Mouse (Mus musculus) right cerebral cortex, postnatal 10 days (tissue): ENCODE results near the gene Erbb3.

ENCODE experiments used
- DNase-seq, 2 experiments: peaks; one replicate each; pipeline ENCODE4 v3.0.0; 2021; ENCODE audit warnings: low spot score in 2 of 2

Gene Erbb3

DNA sequence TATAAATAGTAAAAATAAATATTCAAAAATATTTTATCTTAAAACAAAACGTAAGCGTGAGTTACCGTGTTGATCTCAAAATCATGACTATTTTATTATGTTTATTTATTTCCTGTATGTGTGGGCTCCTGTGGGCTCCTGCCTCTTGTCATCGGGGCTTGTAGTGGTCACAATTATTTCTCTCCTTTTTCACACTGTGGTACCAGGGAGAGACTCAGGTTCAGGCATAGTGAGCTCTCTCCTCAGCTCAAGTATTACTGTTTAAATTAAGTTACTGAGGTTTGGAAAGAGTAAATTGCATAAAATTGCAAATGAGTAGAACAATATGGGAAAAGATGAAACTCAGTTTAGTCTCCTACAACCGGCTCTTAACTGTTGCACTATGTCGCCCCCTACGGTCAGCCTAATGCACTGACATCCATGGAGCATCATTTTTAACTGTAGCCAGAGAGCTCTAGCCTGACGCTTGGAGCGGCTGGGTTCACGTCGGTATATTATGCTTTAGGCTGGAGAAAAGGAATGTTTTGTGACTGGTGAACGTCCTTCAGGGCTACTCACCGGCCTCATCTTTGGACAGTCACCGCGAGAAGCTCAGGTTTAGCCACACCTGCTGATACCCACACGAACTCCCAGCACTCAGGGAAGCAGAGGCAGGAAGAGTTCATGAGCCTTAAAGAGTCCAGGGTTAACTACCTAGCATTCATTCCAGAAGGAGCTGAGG lies 23.1 kb upstream of the Erbb3 start:
- DNase-seq = peak; percentile 87 to 90

GRCm38 (mm10) chr10:128606483-128606882 lies 17.0 kb upstream of the Erbb3 start:
- no peak for DNase-seq

DNA sequence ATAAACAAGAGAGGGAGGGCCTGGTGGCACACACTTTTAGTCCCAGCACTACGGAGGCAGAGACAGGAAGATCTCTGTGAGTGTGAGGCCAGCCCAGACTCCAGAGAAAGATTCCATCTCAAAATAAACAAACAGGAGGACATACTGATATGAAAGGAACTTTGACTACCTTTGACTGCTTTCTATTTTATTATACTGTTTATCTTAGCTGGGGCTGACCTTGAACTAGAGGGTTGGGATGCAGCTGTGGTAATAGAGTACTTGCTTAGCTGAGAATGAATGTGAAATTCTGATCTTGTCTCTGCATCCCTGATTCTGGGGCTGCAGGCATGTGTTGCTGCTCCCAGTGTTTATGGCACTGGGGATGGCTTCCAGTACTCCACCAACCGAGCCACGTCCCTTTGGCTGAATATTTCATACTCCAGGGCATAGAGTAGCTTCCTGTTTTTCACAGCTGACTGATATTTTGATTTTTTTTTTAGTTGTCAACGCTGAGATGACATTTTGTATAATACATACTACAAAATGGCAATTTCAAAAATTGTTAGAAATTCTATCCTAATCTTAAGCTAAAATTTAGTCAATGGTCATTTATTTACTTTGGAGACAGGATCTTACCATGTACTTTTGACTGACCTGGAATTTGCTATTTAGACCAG lies 13.1 kb upstream of the Erbb3 start:
- no peak for DNase-seq

GRCm38 (mm10) chr10:128601499-128601898 lies 12.0 kb upstream of the Erbb3 start:
- DNase-seq = no peak

DNA sequence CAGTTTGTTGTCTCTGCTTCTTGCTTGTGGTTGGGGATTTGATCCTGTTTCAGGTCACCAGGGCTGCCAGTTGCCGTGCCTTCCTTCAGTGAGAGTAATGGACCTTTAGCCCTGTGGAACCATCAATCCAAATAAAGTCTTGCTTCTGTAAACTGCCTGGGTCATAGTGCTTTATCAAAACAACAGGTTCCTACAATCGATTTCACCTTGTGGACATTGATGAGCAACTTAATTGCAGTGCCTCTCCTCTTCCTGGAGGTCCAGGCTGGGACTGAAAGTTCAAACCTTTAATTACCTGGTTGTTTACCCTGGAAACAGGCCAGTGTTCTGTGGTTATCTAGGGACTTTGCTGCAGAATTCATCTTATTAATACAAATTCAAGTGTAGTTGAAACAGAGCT lies 9.0 kb upstream of the Erbb3 start:
- no peak for DNase-seq

- no peak for DNase-seq
These were observed 3.3 kb upstream of the Erbb3 start for GRCm38 (mm10) chr10:128592797-128593196.

- no peak for DNase-seq
These were observed 2.0 kb upstream of the Erbb3 start for GRCm38 (mm10) chr10:128591436-128591835.

GRCm38 (mm10) chr10:128590193-128590690 lies 790 bp upstream of the Erbb3 start:
- peak in 1 of 2 experiments; percentile 59 for DNase-seq

- no peak for DNase-seq
These were observed 533 bp downstream of the Erbb3 start for GRCm38 (mm10) chr10:128588775-128589463.

DNA sequence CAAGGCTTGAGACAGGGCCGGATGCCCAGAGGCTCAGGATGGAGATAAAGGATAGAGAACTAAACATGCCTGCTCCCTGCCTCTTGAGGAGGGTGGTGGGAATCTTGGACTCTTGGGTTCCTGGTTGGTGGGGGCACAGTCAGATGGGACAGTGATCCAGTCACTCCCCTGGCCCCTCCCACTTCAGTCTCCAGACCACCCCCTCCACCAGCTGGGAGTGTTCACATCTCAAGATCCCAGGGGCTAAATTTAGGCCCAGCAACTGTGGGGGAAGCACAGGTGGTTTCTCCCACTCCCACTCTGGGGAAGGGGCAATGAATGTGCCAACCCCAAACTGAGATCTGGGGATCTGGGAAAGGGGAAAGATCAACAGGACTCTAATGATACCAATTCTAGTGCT lies 1.3 kb downstream of the Erbb3 start:
- no peak for DNase-seq

- no peak for DNase-seq
These were observed 1.8 kb downstream of the Erbb3 start for GRCm38 (mm10) chr10:128587697-128588096.

DNA sequence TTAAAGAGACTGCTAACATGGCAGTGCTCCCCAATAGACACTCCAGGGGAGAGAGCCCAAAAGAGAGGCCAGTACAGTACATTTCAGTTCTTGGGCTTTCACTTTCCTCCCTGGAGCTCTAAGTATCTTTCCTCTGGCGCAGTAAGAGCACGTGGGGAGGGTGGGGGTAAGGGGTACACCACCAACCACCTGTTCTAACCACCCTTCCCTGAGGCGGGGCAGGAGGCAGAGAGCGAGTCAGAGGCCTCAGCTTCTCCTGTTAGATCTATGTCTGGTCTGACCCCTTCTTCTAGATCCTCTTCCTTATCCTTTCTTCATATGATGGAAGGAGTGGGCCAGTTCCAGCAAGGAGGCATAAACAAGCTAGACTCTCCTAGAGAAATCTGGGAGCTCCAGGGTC lies 2.3 kb downstream of the Erbb3 start:
- no peak for DNase-seq

DNA sequence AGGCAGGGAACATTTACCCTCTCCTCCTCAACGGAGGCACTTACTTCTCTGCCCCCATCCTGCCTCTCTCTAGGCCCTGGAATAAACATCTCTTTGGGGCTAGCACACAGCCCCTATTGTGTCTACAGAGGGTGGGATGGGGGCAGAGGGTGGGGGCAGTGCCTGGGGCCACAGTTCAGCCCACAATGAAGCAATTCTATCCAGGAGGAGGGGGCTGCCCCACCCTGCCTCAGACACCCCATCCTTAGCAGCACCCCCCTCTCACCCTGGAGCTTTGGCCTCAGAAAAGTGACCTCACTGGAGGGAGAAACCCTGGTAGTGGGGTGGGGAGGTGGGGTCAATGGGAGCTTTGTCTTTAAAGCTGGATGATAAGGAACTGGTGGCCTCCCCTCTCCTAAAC lies 2.9 kb downstream of the Erbb3 start:
- no peak for DNase-seq

DNA sequence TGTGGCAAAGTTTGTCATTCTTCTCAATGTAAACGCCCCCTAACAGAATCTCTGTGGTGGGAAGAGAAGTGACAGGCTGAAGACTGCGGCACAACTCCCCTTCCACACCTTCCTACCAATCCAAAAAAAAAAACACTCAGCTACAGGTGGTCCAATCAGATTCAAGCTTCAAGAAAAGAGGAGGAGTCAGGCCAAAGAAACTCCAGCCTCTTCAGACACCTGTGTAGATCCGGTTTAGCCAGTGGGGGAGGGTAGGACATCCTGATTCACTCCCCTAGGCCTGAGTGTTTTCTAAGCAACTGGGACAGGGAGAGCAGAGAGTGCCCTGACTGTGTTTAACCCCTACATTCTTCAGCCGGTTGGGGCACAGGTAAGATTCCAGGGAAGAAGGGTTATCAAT lies 5.1 kb downstream of the Erbb3 start:
- DNase-seq = no peak

DNA sequence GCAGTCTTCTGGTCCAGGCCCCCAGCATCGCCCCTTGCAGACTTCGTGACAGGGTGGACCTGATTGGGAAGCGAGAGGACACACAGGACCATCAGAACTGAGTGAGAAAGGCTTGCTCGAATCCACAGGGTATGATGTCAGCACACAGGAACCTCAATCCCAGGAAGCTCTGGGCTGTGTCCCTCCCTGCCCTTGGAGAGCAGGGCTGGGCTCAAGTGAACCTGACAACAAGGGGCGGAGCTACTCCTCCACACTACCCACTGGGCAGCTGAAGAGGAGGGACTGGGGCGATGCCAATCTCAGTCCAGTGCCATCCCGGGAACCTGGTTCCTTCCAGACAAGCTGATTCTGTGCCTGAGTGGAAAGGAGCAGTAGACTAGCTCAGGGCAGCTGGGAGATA lies 5.8 kb downstream of the Erbb3 start:
- DNase-seq = no peak

- no peak for DNase-seq
These were observed 9.7 kb downstream of the Erbb3 start for GRCm38 (mm10) chr10:128579731-128580130.

- no peak for DNase-seq
These were observed 10.2 kb downstream of the Erbb3 start for GRCm38 (mm10) chr10:128579298-128579697.

DNA sequence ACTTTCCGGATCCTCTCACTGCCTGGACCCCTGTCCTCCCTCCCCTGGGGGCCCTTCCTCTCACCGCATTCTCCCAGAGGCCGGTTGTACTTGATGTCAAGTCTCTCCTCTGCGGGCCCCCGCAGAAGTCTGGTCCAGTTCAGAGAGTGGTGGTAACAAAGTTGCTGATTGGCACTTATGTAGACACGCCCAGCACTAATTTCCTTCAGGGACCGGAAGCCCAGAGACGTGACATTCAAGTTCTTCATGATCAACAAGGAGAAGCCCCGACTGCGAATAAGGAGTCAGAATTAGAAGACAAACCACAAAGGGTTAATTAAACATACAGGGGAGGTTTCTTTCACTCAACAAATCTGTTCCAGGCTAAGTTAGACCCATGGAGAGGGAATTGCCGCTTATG lies 11.1 kb downstream of the Erbb3 start:
- DNase-seq = no peak

- no peak for DNase-seq
These were observed 14.4 kb downstream of the Erbb3 start for GRCm38 (mm10) chr10:128575063-128575462.

GRCm38 (mm10) chr10:128565788-128566531 lies 23.5 kb downstream of the Erbb3 start, which contains the start of gene Pa2g4:
Gene Pa2g4, minus strand, starts transcription at chr10:128565987.
- DNase-seq = peak; percentile 99

DNA sequence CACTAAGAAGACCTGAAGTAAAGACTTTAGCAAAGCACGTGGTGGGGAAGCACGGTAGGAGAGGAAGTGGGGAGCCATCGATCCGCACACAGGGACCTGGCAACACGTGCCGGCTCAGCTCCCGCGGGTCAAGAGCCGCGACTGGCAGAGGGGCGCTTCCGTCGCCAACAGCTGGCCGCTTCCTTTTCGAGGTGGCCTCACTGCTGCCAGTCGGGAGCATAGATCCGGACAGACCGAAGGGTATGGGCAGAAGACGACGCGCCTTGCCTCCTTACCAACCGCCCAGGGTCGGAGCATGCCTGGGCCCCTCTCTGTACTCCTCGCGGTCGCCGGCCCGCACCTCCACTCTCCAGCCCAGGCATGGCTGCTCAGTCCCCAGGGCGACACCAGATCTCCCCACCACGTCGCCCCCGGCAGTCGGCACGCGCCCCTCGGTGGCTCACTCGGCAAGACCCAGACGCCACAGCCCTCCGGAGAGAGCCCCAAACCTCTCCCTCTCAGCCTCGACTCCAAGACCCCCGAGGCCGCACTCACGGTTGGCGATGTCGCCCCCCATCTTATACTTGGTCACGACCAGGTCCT lies 24.2 kb downstream of the Erbb3 start:
- peak in 1 of 2 experiments; percentile 55 for DNase-seq

- no peak for DNase-seq
These were observed 25.9 kb downstream of the Erbb3 start for GRCm38 (mm10) chr10:128563544-128563943.
